18 mouse cellular contexts compared by ENCODE assay signal in the genomic region with DNA sequence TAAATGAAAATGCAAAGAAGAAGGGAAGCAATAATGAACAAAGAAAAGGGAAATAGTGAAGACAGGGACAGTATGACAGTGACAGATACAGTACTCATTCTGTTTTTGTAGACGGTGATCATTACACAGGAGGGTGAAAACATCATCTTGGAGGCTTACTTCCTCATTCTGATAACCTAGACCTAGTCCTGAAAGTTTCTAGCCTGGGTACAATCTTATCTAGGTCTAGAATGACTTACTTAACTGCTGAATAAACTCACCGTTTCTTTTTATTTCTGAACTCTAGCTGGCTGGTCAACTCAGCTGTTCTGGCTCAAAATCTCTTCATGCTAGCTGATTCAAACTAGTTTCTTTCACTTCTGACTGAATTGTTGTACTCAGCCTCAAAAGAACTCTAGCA. TPM values are rescaled to one million over a fixed set of nuclear protein-coding genes. Genes with fewer than 3 reads are reported as not detected.
DNase-seq lines count a peak whose midpoint lies in the region; ATAC-seq lines count a peak whose summit lies in the region.
"Had no signal": no experiment of that assay in that cellular context is flagged by ENCODE, and none has a peak within 500 bp of the region (broad histone marks: within the 10 kb centered on the region; RNA-seq: fewer than 3 reads in every experiment).

No protein-coding gene starts in this region.

- ATAC-seq in common myeloid progenitor, adult 5-6 weeks (replicated peaks; ENCODE audit: low read depth, poor library complexity, severe bottlenecking): peak; percentile 51
- peak; percentile 64 for ATAC-seq in megakaryocyte, adult 5-6 weeks (ENCODE audit: poor library complexity, severe bottlenecking)
- ATAC-seq: forebrain, embryonic 14.5 days; forebrain, postnatal 0 days; intestine, postnatal 0 days had no signal

- DNase-seq in A20 (ENCODE audit: low read depth, low spot score): peak; percentile 67
- no peak for DNase-seq in lung, postnatal 10 days
- no peak for DNase-seq in T-cell, adult 2 months (ENCODE audit: low spot score)
- no peak for DNase-seq in embryo, embryonic 10.5 days (ENCODE audit: low spot score)
- DNase-seq: adrenal gland, postnatal 10 days; adrenal gland, postnatal 36 days; cerebellum, adult 18-20 months; cerebellum, adult 9-10 months; cerebellum, postnatal 14 days; forebrain, postnatal 0 days; gastrocnemius, postnatal 25 days; heart, adult 2 months; heart, postnatal 14 days; heart, postnatal 4 days had no signal

RNA-seq across cellular contexts. Expression of gene 2010315B03Rik, which starts 37.4 kb away (rescaled TPM):
- total RNA-seq in common myeloid progenitor, adult 5-6 weeks (2017): 15.8 and 24.8 TPM in 2 replicates
- total RNA-seq in megakaryocyte, adult 5-6 weeks (2015): 12.0 and 14.1 TPM in 2 replicates
- total RNA-seq in megakaryocyte, adult 5-6 weeks (2017): 21.0 and 22.2 TPM in 2 replicates
